Mouse (Mus musculus) cortical plate, adult 2 months (tissue): Measurements from ENCODE around the gene Il11ra1.

ENCODE experiments used
- CTCF ChIP-seq: fragments of 200-500 bp; IDR thresholded peaks from 2 replicates; pipeline ENCODE4 v1.5.1; 2011; ENCODE audit warnings: mild to moderate bottlenecking, control low read depth, low read length; ENCODE audit not compliant: insufficient read depth; ENCODE audit errors: extremely low read depth
- POLR2A ChIP-seq: fragments of 200-500 bp; IDR thresholded peaks from 2 replicates; pipeline ENCODE4 v1.6.1; 2011; ENCODE audit warnings: mild to moderate bottlenecking, low read length, control low read depth; ENCODE audit not compliant: insufficient read depth; ENCODE audit errors: extremely low read depth

- TF ChIP-seq CTCF = peak; percentile 15; the same call in 1 of the 2 replicates
- no peak for TF ChIP-seq POLR2A
Measured at GRCm38 (mm10) chr4:41708192-41708745, 8.5 kb downstream of the Il11ra1 start.
